Mouse (Mus musculus): Measurements from ENCODE around the gene Rnf7.
"Not testable (repeated sequence)": the region's sequence is repeated elsewhere in the genome, so short reads cannot be mapped to it uniquely, and the experiment has no call there.

DNA sequence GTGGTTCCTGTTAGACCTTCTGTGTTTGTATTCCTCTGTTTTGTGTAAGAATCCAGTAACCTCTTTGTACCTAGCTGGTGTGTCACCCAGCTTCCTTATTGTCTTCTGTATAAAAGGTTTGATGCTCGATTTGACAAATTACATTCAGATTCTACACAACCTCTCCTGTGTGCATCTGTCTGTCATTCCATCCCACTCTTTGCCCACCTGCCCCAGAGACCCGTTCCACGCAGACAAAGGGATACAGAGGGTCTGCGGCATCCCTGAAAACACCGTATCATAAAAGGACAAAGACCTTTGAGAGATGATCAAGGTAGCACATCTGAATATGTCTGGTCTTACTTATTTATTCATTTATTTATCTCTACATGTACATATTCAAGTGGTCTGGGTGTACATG, 9.4 kb upstream of the Rnf7 start:
- TF ChIP-seq CTCF (IDR thresholded peaks at IDR 0.05; ENCODE audit: low read depth, low read length); POLR2A (IDR thresholded peaks at IDR 0.05; ENCODE audit: extremely low read depth, insufficient read depth, low read length): not testable (repeated sequence)

All from liver, adult 2 months (tissue).